Mouse (Mus musculus) A20 (cell line): ENCODE results near the gene Tll2.

ENCODE experiments used
- DNase-seq: peaks from one replicate; pipeline ENCODE4 v3.0.0-alpha.2; 2011; ENCODE audit warnings: low read depth, low spot score

The Tll2 gene

GRCm38 (mm10) chr19:41206811-41207344 is at the start of gene Tll2:
Gene Tll2 (minus strand): TSS chr19:41206835.
- DNase-seq = peak; percentile 42

DNA sequence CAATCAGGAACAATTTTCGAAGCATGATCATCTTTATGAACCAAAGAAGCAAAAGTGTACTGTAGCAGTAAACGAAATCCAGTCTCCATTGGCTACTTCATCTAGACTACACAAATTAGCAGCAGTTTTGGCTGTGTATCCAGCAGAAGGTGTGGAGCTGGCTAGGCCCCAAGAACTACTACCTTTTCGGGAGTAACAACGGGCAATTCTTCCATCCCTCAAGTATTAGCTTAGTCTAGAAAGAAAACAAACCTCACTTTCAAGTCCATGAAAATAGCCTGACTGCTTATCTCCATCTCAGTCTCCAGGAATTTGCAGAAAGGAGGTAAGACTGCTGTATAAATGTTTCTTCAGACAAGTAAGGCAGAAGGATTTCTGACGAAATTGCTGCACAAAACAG is 47.9 kb upstream of the Tll2 start:
- no peak for DNase-seq

GRCm38 (mm10) chr19:41248968-41249367 is 42.3 kb upstream of the Tll2 start:
- no peak for DNase-seq

DNA sequence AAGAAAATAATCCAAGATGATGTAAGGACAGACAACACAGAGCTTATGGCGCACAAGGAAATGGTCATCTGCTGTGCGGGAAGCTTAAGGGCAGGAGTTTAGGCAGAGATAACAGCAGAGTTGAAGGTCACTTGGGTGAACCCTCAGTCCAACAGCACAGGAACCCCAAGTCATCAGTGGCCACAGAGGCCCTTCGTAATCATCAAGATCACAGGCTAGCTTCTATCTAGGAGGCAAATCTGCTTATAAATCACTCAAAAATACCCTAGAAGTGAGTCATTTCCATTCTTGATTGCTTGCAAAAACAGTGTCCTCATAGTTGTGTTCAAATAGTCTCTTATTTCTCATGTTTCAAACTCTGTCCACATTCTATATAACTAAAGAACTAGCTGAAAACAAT is 41.6 kb upstream of the Tll2 start:
- no peak for DNase-seq

GRCm38 (mm10) chr19:41246271-41246670 is 39.6 kb upstream of the Tll2 start:
- no peak for DNase-seq

DNA sequence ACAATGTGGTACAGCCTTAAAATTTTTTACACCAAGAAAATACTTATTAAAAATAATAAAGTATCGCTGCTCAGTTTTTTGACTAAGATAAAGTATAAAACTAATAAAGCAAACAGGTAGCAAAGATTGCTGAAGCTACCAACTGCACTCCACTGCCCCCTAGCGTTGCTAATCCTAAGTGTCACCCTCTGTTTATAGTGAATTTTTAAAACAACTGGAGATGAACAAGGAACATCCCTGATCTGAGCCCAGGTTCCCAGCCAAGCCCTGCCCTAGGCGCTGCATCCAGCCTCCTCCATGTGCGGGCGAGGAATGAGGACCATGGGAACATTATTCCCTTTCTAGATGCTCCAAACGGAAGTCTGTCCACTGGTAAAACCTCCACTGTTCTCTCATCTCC is 37.9 kb upstream of the Tll2 start:
- peak; percentile 50 for DNase-seq

- DNase-seq = no peak
Measured at GRCm38 (mm10) chr19:41241997-41242396, 35.4 kb upstream of the Tll2 start.

DNA sequence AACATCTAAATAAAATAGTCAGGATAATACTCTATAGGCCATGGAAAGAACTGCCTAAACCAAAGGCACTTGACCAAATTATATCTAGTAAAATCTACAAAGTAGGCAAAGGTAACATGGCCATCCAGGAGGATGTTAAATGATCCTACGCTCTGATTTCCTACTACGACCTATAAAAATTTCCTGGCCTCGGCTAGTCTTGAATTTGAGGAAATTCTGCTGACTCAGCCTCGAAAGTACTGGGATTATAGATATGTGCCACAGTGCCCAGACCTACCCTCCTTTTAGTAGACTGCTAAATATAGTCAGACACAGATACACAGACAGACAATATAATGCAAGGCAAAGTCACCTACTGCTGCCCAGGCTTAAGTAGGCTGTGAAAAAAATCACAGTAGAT is 27.1 kb upstream of the Tll2 start:
- DNase-seq = no peak

DNA sequence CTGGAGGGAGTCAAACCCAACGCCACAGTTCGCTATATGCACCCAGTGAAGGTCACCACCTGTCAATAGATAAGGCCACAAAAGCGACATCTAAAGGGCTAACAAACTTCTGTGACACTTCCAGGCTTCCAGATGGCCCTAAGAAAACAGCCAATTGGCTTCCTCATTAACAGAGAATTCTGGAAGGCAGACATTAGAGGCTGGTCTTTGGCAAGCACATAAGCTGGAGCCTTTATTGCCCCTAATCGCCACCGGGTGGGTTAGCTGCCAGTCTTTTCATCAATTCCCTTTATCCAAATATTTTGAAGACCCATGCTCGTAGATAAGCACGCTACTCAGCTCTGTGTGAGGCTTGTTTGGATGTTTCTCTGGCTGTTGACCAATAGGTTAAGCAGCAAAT is 1.7 kb upstream of the Tll2 start:
- DNase-seq = no peak

GRCm38 (mm10) chr19:41206041-41206810 is 409 bp downstream of the Tll2 start:
- no peak for DNase-seq

DNA sequence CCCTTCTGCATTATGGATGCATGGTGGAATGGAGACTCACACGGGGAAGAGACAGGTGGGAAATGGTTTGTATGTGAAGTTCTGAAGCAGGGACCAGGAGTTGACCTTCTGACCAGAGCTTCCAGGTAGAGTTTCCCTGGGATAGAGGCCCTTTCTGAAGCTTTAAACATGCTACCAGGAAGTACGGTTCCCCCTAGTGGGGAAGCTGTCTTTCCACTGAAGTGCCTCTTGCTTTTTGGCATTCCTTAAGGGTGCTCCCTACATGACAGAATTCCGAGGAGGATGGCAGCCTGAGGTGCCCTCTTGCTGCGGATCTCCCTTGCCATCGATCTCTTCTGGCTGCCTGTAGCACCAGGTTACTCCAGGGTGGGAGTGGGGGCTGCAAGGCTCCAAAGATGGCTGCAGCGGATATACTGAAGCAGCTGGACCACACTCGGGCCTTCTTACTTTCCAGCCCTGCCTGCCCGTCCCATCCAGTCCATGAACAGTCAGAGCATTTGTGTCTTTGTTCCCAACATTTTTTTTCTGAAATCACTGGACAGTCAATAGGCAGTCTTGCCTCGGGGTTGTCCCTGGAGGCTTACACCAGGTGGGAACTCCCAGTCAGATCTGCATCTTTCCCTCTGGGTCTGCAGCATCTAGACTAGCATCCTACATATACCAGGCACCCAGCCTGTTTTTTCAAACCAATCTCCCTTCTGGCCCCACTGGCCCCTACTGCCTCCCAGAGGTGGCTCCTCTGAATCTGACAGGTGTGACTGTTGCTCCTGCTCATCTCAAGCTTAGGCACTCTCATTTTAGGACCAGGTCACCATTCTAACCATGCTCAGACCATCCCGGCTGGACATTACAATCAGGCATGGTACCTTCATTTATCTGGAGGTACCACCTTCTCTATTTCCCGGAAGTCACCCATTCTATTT is 2.2 kb downstream of the Tll2 start:
- no peak for DNase-seq

- DNase-seq = no peak
Measured at GRCm38 (mm10) chr19:41197606-41198005, 9.0 kb downstream of the Tll2 start.

GRCm38 (mm10) chr19:41193379-41193778 is 13.3 kb downstream of the Tll2 start:
- DNase-seq = no peak

- DNase-seq = no peak
Measured at GRCm38 (mm10) chr19:41192953-41193352, 13.7 kb downstream of the Tll2 start.

DNA sequence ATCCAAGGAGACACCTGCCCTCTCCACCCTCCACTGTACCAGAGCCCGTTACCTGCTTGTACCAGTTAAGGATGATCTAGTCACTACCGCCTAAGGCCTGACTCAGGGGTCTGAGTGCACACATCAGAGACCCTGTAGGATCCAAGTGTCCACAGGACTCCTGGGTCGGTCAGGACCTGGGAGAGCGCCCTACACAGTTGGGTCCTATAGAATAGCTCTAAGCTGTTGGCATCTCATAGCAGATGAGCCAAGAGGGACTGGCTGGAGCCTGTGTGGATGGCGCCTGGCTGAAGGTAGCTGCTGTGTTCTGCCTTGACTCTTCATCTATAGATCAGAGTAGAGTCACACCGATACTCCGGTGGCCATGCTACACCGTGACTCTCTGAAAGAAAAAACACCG is 14.9 kb downstream of the Tll2 start:
- DNase-seq = no peak

GRCm38 (mm10) chr19:41190876-41191434 is 15.7 kb downstream of the Tll2 start:
- no peak for DNase-seq

DNA sequence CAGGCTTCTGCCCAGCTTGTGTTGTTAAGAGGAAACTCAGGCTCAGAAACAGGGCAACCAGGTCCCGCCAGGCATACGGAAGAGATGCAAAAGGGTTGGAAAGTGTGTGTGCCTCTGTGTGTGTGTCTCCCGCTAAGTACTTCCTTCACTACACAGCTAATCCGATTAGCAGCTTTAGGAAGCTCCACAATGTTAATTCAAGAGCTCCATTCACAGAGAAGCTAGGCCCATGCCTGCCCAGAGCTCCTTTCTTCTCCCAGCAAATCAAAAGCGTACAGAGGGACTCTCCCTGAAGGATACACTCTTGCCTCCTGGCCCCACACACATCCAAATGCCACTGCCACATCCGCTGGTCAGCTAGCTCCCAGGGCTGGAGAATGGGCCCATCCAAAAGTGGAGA is 29.3 kb downstream of the Tll2 start:
- no peak for DNase-seq

- peak; percentile 88 for DNase-seq
Measured at GRCm38 (mm10) chr19:41176881-41177280, 29.8 kb downstream of the Tll2 start.

GRCm38 (mm10) chr19:41165914-41166235 is 40.8 kb downstream of the Tll2 start:
- no peak for DNase-seq

GRCm38 (mm10) chr19:41165144-41165913 is 41.3 kb downstream of the Tll2 start:
- no peak for DNase-seq

- DNase-seq = no peak
Measured at GRCm38 (mm10) chr19:41164447-41165095, 42.1 kb downstream of the Tll2 start.
